Mouse (Mus musculus): ENCODE measurements around the gene Fbxw8.

DNA sequence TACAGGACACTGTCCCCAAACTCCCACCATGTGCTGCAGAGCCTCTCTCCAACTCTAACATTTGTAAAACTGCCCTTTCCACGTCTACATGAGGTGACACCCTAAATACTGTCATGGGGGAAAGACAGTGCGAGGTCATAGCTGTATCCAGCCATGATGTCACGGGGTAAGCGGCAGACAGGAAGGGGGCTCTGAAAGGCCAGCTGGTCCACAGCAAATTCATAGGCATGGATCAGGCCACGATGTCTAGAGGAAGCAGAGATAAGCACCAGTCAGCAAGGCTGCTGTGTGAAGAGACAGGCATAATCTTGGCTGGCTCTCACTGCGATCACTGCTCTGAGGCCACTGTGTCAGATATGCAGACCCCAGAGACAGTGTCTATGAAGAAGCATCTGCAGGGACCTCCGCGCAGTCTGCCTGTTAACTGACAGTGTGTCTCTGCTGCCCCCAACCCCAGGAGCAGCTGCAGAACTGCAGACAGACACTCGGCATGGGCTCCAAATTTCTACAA, 87.2 kb downstream of the Fbxw8 start:
- TF ChIP-seq CTCF (conservative IDR thresholded peaks at IDR 0.05; ENCODE audit: low read length) (no peak), NANOG (IDR thresholded peaks at IDR 0.05; ENCODE audit: borderline replicate concordance, low read length) (no peak)

Data from E14TG2a.4 (cell line).